Mouse (Mus musculus): ENCODE results near the gene Slmap. TPM values are rescaled to one million over a fixed set of nuclear protein-coding genes. Genes with fewer than 3 reads are reported as not detected.
"Not testable (repeated sequence)": the region's sequence is repeated elsewhere in the genome, so short reads cannot be mapped to it uniquely, and the experiment has no call there.

Slmap gene
- polyA plus RNA-seq, 1 experiment from 2014 or later = 24.7 TPM

DNA sequence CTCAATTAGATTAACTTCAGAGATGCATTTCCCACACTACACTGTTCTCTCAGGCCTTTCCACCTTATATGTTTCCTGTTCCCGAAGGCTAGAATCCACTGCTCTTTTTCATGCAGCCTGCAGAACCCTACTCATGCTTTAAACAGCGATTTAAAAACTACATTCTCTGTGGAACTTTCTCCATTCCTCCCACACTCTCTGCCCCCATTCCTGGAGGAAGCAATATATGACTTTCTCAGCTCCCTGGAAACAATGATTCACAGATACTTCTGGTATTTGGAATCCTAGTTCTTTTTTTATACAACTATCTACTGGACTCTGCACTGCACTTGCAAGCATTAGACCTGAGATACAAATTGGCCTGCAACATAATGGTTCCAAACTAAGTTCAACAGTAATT, 11.6 kb downstream of the Slmap start:
- Histone ChIP-seq H3K4me1 (ENCODE audit: control insufficient read depth, insufficient read depth, low read length) (no peaks in the 10 kb centered on the region), H3K27me3 (ENCODE audit: control insufficient read depth, insufficient read depth, low read length) (no peaks in the 10 kb centered on the region), H3K36me3 (ENCODE audit: control insufficient read depth, insufficient read depth, low read length) (no peaks in the 10 kb centered on the region), H3K9me3 (ENCODE audit: control insufficient read depth, low read length) (no peaks in the 10 kb centered on the region), H3K4me2 (ENCODE audit: low read depth) (no peak overlapping the region), H3K27ac (ENCODE audit: low read depth, low read length) (no peak overlapping the region), H3K4me3 (ENCODE audit: low read depth, low read length) (no peak overlapping the region), H3K9ac (ENCODE audit: low read length) (no peak overlapping the region)
- 92% methylated on average over 2 of the region's 2 CpGs for WGBS
- ATAC-seq (ENCODE audit: insufficient read depth, low FRiP score, low TSS enrichment) (no peak), DNase-seq (ENCODE audit: low spot score) (no peak)

DNA sequence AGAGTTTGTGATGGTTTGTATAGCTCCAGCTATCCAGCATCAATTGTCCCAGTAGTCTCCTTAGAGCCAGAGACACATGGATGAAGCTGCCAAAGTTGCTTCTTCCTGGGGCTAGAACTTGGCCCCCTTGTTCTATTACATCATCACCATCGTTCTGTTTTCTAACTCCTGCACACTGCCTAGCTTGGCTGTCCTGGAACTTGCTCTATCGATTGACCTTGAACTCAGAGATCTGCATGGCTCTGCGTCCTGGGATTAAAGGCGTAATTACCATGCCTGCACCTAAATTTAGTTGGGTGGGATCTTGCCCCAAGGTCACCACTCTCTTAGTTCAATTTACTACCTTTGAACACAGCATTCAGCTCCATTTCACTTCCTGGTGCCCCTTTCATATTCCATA, 14.9 kb downstream of the Slmap start:
- Histone ChIP-seq H3K27ac (ENCODE audit: low read depth, low read length) (no peak overlapping the region), H3K9me3 (ENCODE audit: control insufficient read depth, low read length) (no peaks in the 10 kb centered on the region), H3K4me1 (ENCODE audit: control insufficient read depth, insufficient read depth, low read length) (no peaks in the 10 kb centered on the region), H3K4me3 (ENCODE audit: low read depth, low read length) (no peak overlapping the region), H3K4me2 (ENCODE audit: low read depth) (no peak overlapping the region), H3K36me3 (ENCODE audit: control insufficient read depth, insufficient read depth, low read length) (no peaks in the 10 kb centered on the region), H3K9ac (ENCODE audit: low read length) (no peak overlapping the region), H3K27me3 (ENCODE audit: control insufficient read depth, insufficient read depth, low read length) (no peaks in the 10 kb centered on the region)
- WGBS = 95% methylated on average over 4 of the region's 4 CpGs
- DNase-seq (ENCODE audit: low spot score) (no peak), ATAC-seq (ENCODE audit: insufficient read depth, low FRiP score, low TSS enrichment) (no peak)

DNA sequence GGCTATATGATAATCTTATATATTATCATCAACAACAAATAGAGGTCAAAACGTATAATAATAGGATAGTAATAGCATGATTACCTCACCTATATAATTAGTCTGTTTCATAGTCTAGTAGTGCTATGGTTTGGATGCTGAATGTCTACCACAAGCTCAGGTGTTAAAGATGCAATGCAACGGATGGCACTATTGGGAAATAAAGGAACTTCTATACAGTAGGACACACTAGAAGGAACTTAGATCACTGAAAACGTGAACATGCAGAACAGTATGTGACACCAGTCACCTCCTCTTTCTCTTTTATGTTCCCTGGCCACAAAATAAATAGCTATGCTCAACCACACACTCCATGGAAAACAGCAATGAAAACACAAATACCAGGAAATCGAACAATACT, 16.9 kb downstream of the Slmap start:
- H3K9ac ChIP-seq (ENCODE audit: low read length) = no peak overlapping the region
- no peak overlapping the region for H3K27ac ChIP-seq (ENCODE audit: low read depth, low read length)
- DNase-seq (ENCODE audit: low spot score) (no peak), ATAC-seq (ENCODE audit: insufficient read depth, low FRiP score, low TSS enrichment) (no peak)
- WGBS = 91% methylated on average over 4 of the region's 4 CpGs
- H3K36me3 ChIP-seq (ENCODE audit: control insufficient read depth, insufficient read depth, low read length) = no peaks in the 10 kb centered on the region
- H3K9me3 ChIP-seq (ENCODE audit: control insufficient read depth, low read length) = no peaks in the 10 kb centered on the region
- no peak overlapping the region for H3K4me2 ChIP-seq (ENCODE audit: low read depth)
- no peaks in the 10 kb centered on the region for H3K4me1 ChIP-seq (ENCODE audit: control insufficient read depth, insufficient read depth, low read length)
- H3K4me3 ChIP-seq (ENCODE audit: low read depth, low read length) = no peak overlapping the region
- no peaks in the 10 kb centered on the region for H3K27me3 ChIP-seq (ENCODE audit: control insufficient read depth, insufficient read depth, low read length)

DNA sequence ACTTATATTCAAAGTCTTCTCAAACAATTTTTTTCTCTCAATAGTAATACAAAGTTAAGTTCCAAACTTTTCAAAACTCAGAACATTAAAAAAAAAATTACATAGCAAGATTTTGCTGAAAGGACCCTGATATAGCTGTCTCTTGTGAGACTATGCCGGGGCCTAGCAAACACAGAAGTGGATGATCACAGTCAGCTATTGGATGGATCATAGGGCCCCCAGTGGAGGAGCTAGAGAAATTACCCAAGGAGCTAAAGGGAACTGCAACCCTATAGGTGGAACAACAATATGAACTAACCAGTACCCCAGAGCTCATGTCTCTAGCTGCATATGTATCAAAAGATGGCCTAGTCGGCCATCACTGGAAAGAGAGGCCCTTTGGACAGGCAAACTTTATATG, 18.5 kb downstream of the Slmap start:
- 70% methylated on average over 2 of the region's 2 CpGs for WGBS
- DNase-seq (ENCODE audit: low spot score); ATAC-seq (ENCODE audit: insufficient read depth, low FRiP score, low TSS enrichment); H3K9me3 ChIP-seq (ENCODE audit: control insufficient read depth, low read length); H3K4me2 ChIP-seq (ENCODE audit: low read depth); H3K4me3 ChIP-seq (ENCODE audit: low read depth, low read length); H3K27ac ChIP-seq (ENCODE audit: low read depth, low read length); H3K27me3 ChIP-seq (ENCODE audit: control insufficient read depth, insufficient read depth, low read length); H3K36me3 ChIP-seq (ENCODE audit: control insufficient read depth, insufficient read depth, low read length); H3K9ac ChIP-seq (ENCODE audit: low read length); H3K4me1 ChIP-seq (ENCODE audit: control insufficient read depth, insufficient read depth, low read length): not testable (repeated sequence)

DNA sequence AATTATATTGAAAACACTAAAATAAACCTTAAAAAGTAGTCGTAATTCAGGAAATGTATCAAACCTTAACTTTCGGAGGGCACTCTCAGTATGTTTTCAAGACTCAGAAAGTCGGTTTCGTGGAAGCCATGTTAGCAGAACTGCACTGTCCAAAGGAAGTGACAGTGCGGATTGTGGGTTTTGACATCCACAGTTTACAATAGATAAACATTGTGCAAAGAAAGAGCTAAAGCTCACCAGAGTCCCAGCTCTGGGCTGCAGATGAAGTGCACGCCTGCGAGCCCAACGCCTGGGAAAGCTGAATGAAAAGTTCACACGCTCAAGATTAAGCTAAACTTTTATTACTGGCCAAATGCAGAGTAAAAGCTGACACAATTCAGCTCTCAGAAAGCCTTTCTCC, 18.9 kb downstream of the Slmap start:
- no peak overlapping the region for H3K4me3 ChIP-seq (ENCODE audit: low read depth, low read length)
- H3K36me3 ChIP-seq (ENCODE audit: control insufficient read depth, insufficient read depth, low read length) = no peaks in the 10 kb centered on the region
- no peak for ATAC-seq (ENCODE audit: insufficient read depth, low FRiP score, low TSS enrichment)
- H3K27me3 ChIP-seq (ENCODE audit: control insufficient read depth, insufficient read depth, low read length) = no peaks in the 10 kb centered on the region
- no peak overlapping the region for H3K27ac ChIP-seq (ENCODE audit: low read depth, low read length)
- no peak for DNase-seq (ENCODE audit: low spot score)
- H3K9ac ChIP-seq (ENCODE audit: low read length) = no peak overlapping the region
- no peaks in the 10 kb centered on the region for H3K4me1 ChIP-seq (ENCODE audit: control insufficient read depth, insufficient read depth, low read length)
- no peak overlapping the region for H3K4me2 ChIP-seq (ENCODE audit: low read depth)
- H3K9me3 ChIP-seq (ENCODE audit: control insufficient read depth, low read length) = no peaks in the 10 kb centered on the region
- WGBS = 81% methylated on average over 9 of the region's 9 CpGs

DNA sequence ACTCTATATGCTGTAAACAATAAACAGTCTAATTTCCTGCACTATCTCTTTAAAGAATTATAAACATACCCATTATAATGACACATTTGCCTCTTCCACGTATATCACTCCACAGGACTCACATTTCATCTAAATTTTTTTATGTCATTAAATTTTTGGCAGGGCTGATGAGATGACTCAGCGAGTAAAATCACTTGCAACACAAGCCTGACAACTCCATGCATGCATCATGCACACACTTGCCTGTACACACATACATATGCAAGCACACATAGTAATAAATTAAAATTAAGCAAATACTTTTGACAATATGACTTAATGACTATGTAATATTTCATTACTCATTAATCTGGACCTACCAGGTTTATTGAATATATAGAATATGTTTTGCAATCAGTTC, 24.2 kb downstream of the Slmap start:
- H3K4me3 ChIP-seq (ENCODE audit: low read depth, low read length) = no peak overlapping the region
- H3K4me1 ChIP-seq (ENCODE audit: control insufficient read depth, insufficient read depth, low read length) = no peaks in the 10 kb centered on the region
- DNase-seq (ENCODE audit: low spot score) (no peak), ATAC-seq (ENCODE audit: insufficient read depth, low FRiP score, low TSS enrichment) (no peak)
- no peaks in the 10 kb centered on the region for H3K36me3 ChIP-seq (ENCODE audit: control insufficient read depth, insufficient read depth, low read length)
- H3K27me3 ChIP-seq (ENCODE audit: control insufficient read depth, insufficient read depth, low read length) = no peaks in the 10 kb centered on the region
- H3K4me2 ChIP-seq (ENCODE audit: low read depth) = no peak overlapping the region
- 95% methylated on average over 2 of the region's 2 CpGs for WGBS
- H3K9me3 ChIP-seq (ENCODE audit: control insufficient read depth, low read length) = no peaks in the 10 kb centered on the region
- no peak overlapping the region for H3K27ac ChIP-seq (ENCODE audit: low read depth, low read length)
- no peak overlapping the region for H3K9ac ChIP-seq (ENCODE audit: low read length)

DNA sequence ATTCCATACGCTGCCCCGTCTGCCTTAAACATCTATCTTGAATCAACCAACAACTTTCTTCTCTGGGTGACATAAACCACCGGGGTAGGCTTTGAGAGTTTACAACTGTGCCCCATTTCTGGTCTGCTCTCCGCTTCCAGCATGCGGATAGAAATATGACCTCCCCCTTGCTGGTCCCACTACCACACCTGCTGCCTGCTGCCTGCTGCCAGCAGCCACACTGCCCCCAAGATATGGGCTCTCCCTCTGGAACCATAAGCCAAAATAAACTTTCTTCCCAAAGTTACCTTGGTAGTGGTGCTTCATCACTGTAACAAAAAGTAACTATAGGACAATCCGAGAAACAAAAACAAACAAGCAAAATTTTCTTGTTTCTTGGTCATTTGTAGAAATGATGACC, 26.6 kb downstream of the Slmap start:
- Histone ChIP-seq H3K36me3 (ENCODE audit: control insufficient read depth, insufficient read depth, low read length) (no peaks in the 10 kb centered on the region), H3K9ac (ENCODE audit: low read length) (no peak overlapping the region), H3K27ac (ENCODE audit: low read depth, low read length) (no peak overlapping the region), H3K4me1 (ENCODE audit: control insufficient read depth, insufficient read depth, low read length) (no peaks in the 10 kb centered on the region), H3K4me2 (ENCODE audit: low read depth) (no peak overlapping the region), H3K9me3 (ENCODE audit: control insufficient read depth, low read length) (no peaks in the 10 kb centered on the region), H3K4me3 (ENCODE audit: low read depth, low read length) (no peak overlapping the region), H3K27me3 (ENCODE audit: control insufficient read depth, insufficient read depth, low read length) (no peaks in the 10 kb centered on the region)
- ATAC-seq (ENCODE audit: insufficient read depth, low FRiP score, low TSS enrichment) (no peak), DNase-seq (ENCODE audit: low spot score) (no peak)
- WGBS = 90% methylated on average over 6 of the region's 6 CpGs

DNA sequence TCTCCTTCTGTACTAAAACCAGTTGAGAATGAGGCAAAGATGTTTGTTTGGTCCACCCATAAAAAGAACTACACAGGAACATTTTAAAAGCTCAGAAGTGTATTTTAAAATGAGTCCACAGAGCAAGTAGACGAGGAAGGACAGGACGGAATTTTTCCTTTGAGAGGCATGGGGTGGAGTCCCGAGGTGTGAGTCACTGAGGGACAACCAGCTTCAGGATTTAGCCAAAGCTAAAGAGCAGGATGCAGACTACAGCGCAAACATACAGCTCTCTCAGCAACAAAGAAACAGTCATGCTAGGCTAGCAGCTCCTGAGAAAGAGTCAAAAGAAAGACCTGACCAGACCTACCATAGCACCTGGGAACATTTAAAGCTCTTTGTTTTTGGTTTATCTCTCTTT, 27.4 kb downstream of the Slmap start:
- WGBS = 87% methylated on average over 4 of the region's 4 CpGs
- ATAC-seq (ENCODE audit: insufficient read depth, low FRiP score, low TSS enrichment) = no peak
- H3K27ac ChIP-seq (ENCODE audit: low read depth, low read length) = no peak overlapping the region
- H3K4me1 ChIP-seq (ENCODE audit: control insufficient read depth, insufficient read depth, low read length) = no peaks in the 10 kb centered on the region
- H3K4me2 ChIP-seq (ENCODE audit: low read depth) = no peak overlapping the region
- no peaks in the 10 kb centered on the region for H3K9me3 ChIP-seq (ENCODE audit: control insufficient read depth, low read length)
- H3K4me3 ChIP-seq (ENCODE audit: low read depth, low read length) = no peak overlapping the region
- no peak for DNase-seq (ENCODE audit: low spot score)
- no peaks in the 10 kb centered on the region for H3K36me3 ChIP-seq (ENCODE audit: control insufficient read depth, insufficient read depth, low read length)
- H3K27me3 ChIP-seq (ENCODE audit: control insufficient read depth, insufficient read depth, low read length) = no peaks in the 10 kb centered on the region
- no peak overlapping the region for H3K9ac ChIP-seq (ENCODE audit: low read length)

DNA sequence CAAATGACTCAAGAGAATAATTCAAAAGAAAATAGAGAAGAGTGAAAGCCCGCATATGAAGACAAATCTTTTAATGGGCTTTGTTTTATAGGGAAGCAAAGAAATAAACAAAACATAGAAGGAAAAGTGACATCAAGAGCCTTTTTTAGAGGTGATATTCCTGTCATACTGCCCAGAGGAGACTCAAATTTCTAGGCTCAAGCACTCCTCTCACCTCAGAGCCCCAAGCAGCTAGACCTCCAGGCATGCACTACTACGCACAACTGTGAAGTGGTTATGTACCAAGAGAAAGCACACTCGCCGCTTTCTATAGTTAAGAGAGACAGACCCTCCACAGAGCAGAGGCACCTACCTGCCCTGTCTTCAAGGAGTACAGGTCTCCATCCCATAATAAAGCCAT, 30.2 kb downstream of the Slmap start:
- Histone ChIP-seq H3K9ac (ENCODE audit: low read length) (no peak overlapping the region), H3K9me3 (ENCODE audit: control insufficient read depth, low read length) (no peaks in the 10 kb centered on the region), H3K4me3 (ENCODE audit: low read depth, low read length) (no peak overlapping the region), H3K27ac (ENCODE audit: low read depth, low read length) (no peak overlapping the region), H3K27me3 (ENCODE audit: control insufficient read depth, insufficient read depth, low read length) (no peaks in the 10 kb centered on the region), H3K4me1 (ENCODE audit: control insufficient read depth, insufficient read depth, low read length) (no peaks in the 10 kb centered on the region), H3K36me3 (ENCODE audit: control insufficient read depth, insufficient read depth, low read length) (no peaks in the 10 kb centered on the region), H3K4me2 (ENCODE audit: low read depth) (no peak overlapping the region)
- WGBS = 95% methylated on average over 4 of the region's 4 CpGs
- no peak for DNase-seq (ENCODE audit: low spot score)
- no peak for ATAC-seq (ENCODE audit: insufficient read depth, low FRiP score, low TSS enrichment)
